Mouse (Mus musculus): Measurements from ENCODE around the gene Mgst3.

GRCm38 (mm10) chr1:167388571-167388970 lies 5.1 kb downstream of the Mgst3 start:
- TF ChIP-seq POLR2A (IDR thresholded peaks at IDR 0.05; ENCODE audit: low read depth, low read length) = no peak
- TF ChIP-seq CTCF (conservative IDR thresholded peaks at IDR 0.05; ENCODE audit: insufficient read depth, insufficient read length, low read depth, low read length) = no peak

Data from kidney, adult 2 months (tissue).